Mouse (Mus musculus): ENCODE data around the gene Cntn5. TPM values are rescaled to one million over a fixed set of nuclear protein-coding genes. Genes with fewer than 3 reads are reported as not detected.

Gene Cntn5
- total and polyA plus RNA-seq, 3 experiments, result not detected

DNA sequence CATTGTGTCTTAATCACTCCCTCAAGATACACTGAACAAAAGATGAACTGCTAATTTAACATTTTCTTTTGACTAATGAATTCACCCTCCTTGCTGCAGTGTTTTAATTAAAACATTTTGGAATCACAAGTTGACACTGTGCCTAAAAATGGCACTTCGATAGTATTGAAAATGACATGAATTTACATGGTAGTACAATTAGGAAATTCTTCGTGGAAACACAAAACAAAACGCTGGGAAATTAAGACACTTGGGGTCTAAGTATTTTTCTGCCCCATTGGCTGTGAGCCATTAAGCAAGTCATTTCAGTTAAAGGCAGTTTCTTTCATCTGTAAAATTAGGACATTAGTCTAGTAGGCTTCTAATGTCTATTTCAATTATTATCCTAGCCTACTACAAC is 1043.9 kb downstream of the Cntn5 start:
- Histone ChIP-seq H3K9me3 (replicated peaks; ENCODE audit: low read length) (no peaks in the 10 kb centered on the region), H3K4me1 (ENCODE audit: control insufficient read depth in 1 of 2, insufficient read depth in 2 of 2) (no peaks in the 10 kb centered on the region), H3K36me3 (replicated peaks in 1 of 2; ENCODE audit: control insufficient read depth in 1 of 2, insufficient read depth in 1 of 2, low read length in 1 of 2) (no peaks in the 10 kb centered on the region), H3K79me2 (replicated peaks; ENCODE audit: control insufficient read depth, extremely low read depth, insufficient read depth, poor library complexity, severe bottlenecking) (no peaks in the 10 kb centered on the region), H3K27ac (ENCODE audit: insufficient read depth, low read depth) (no peak overlapping the region), H3K9ac (ENCODE audit: insufficient read depth, low read depth) (no peak overlapping the region), H3K4me3 (replicated peaks in 1 of 3; ENCODE audit: low read depth in 2 of 3, low read length in 2 of 3, poor library complexity in 1 of 3) (no peak overlapping the region), H3K27me3 (replicated peaks) (no peaks in the 10 kb centered on the region), H3K4me2 (ENCODE audit: insufficient read depth, low read depth, poor library complexity, severe bottlenecking) (no peak overlapping the region)
- no peak for DNase-seq (ENCODE audit: extremely low read depth)
- TF ChIP-seq USF2 (conservative IDR thresholded peaks at IDR 0.05; ENCODE audit: low read depth, low read length) (no peak), MEF2A (IDR thresholded peaks at IDR 0.05; ENCODE audit: borderline replicate concordance, low read depth, low read length) (no peak), TCF12 (IDR thresholded peaks at IDR 0.05; ENCODE audit: low read depth, low read length) (no peak), NELFE (IDR thresholded peaks at IDR 0.05; ENCODE audit: low read depth, low read length) (no peak), MYC (IDR thresholded peaks at IDR 0.05; ENCODE audit: low read depth, low read length) (no peak)
- in situ Hi-C loops (cut with MboI; ENCODE audit: low pct_ligation_motif_present, low pct_unique_long_range_greater_than_20kb, low sequenced_read_pairs) (no loop called here), dilution Hi-C loops (cut with MboI; ENCODE audit: extremely low pct_ligation_motif_present, extremely low pct_unique_long_range_greater_than_20kb, low sequenced_read_pairs) (no loop called here)

DNA sequence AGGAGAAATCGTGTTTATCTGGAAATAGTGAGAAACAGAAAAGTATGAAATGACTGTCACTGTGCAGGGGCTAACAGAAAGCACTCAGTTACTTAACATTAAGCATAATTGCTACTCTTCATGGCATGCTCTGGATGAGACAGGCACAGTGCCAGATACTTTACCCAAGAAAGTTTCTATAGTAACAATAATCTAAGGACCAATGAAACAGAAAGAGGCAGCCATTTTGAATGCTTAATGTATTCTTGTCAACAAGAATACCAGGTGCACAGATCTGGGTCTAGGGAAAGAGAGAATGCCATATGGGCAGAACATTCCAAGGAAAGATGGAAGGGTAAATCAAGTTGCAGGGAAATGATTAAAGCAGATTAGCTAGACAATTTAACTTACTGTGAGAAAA is 1045.3 kb downstream of the Cntn5 start:
- no peak overlapping the region for H3K9ac ChIP-seq (ENCODE audit: insufficient read depth, low read depth)
- dilution Hi-C loops (cut with MboI; ENCODE audit: extremely low pct_ligation_motif_present, extremely low pct_unique_long_range_greater_than_20kb, low sequenced_read_pairs), result no loop called here
- no peaks in the 10 kb centered on the region for H3K27me3 ChIP-seq (replicated peaks)
- H3K27ac ChIP-seq (ENCODE audit: insufficient read depth, low read depth), result no peak overlapping the region
- no peak overlapping the region for H3K4me2 ChIP-seq (ENCODE audit: insufficient read depth, low read depth, poor library complexity, severe bottlenecking)
- in situ Hi-C loops (cut with MboI; ENCODE audit: low pct_ligation_motif_present, low pct_unique_long_range_greater_than_20kb, low sequenced_read_pairs), result no loop called here
- no peak overlapping the region for H3K4me3 ChIP-seq (replicated peaks in 1 of 3; ENCODE audit: low read depth in 2 of 3, low read length in 2 of 3, poor library complexity in 1 of 3)
- H3K4me1 ChIP-seq (ENCODE audit: control insufficient read depth in 1 of 2, insufficient read depth in 2 of 2), result no peaks in the 10 kb centered on the region
- H3K36me3 ChIP-seq (replicated peaks in 1 of 2; ENCODE audit: control insufficient read depth in 1 of 2, insufficient read depth in 1 of 2, low read length in 1 of 2), result no peaks in the 10 kb centered on the region
- DNase-seq (ENCODE audit: extremely low read depth), result no peak
- H3K79me2 ChIP-seq (replicated peaks; ENCODE audit: control insufficient read depth, extremely low read depth, insufficient read depth, poor library complexity, severe bottlenecking), result no peaks in the 10 kb centered on the region
- TF ChIP-seq ELF1 (IDR thresholded peaks at IDR 0.05; ENCODE audit: low read depth, low read length) (no peak), ZNF384 (IDR thresholded peaks at IDR 0.05; ENCODE audit: low read depth, low read length) (no peak), JUN (IDR thresholded peaks at IDR 0.05; ENCODE audit: insufficient read depth, low read depth, low read length) (no peak), RCOR1 (conservative IDR thresholded peaks at IDR 0.05; ENCODE audit: low read depth, low read length) (no peak), BHLHE40 (IDR thresholded peaks at IDR 0.05; ENCODE audit: low read depth, low read length) (no peak), MAFK (IDR thresholded peaks at IDR 0.05; ENCODE audit: insufficient replicate concordance, low read length) (no peak), MEF2A (IDR thresholded peaks at IDR 0.05; ENCODE audit: borderline replicate concordance, low read depth, low read length) (no peak), RAD21 (IDR thresholded peaks at IDR 0.05; ENCODE audit: low read depth, low read length) (no peak), ZKSCAN1 (IDR thresholded peaks at IDR 0.05; ENCODE audit: borderline replicate concordance, low read depth, low read length) (no peak), TCF12 (IDR thresholded peaks at IDR 0.05; ENCODE audit: low read depth, low read length) (no peak), ZMIZ1 (IDR thresholded peaks at IDR 0.05; ENCODE audit: low read depth, low read length) (no peak), USF2 (conservative IDR thresholded peaks at IDR 0.05; ENCODE audit: low read depth, low read length) (no peak), CHD2 (IDR thresholded peaks at IDR 0.05; ENCODE audit: low read length) (no peak), KAT2A (IDR thresholded peaks at IDR 0.05; ENCODE audit: insufficient replicate concordance, low read length) (no peak), EP300 (IDR thresholded peaks at IDR 0.05; ENCODE audit: low read length) (no peak)
- no peaks in the 10 kb centered on the region for H3K9me3 ChIP-seq (replicated peaks; ENCODE audit: low read length)

All from CH12.LX (cell line).